ENCODE assay signal across 8 mouse cellular contexts in genomic region chr2:74974595-74975325, GRCm38 (mm10).
A peak's percentile ranks its signal among the peaks of the same experiment; 100 is the strongest.
DNase-seq lines count a peak whose midpoint lies in the region; ATAC-seq lines count a peak whose summit lies in the region.

No protein-coding gene starts in this region.

- H3K36me3 ChIP-seq in midbrain, embryonic 11.5 days (ENCODE audit: control insufficient read depth, insufficient read depth, low read length) = no peaks in the 10 kb centered on the region
- H3K36me3 ChIP-seq in midbrain, embryonic 10.5 days = no peaks in the 10 kb centered on the region
- H3K36me3 ChIP-seq in hindbrain, embryonic 15.5 days = no peaks in the 10 kb centered on the region
- H3K36me3 ChIP-seq in neural tube, embryonic 13.5 days = no peaks in the 10 kb centered on the region

- no peak overlapping the region for H3K9ac ChIP-seq in midbrain, embryonic 11.5 days (ENCODE audit: low read length)
- H3K9ac ChIP-seq in hindbrain, embryonic 15.5 days = no peak overlapping the region
- peak overlapping the region; percentile 31; the same call in 1 of the 2 replicates for H3K9ac ChIP-seq in neural tube, embryonic 13.5 days

- H3K4me2 ChIP-seq in midbrain, embryonic 11.5 days = no peak overlapping the region
- H3K4me2 ChIP-seq in hindbrain, embryonic 15.5 days = peak overlapping the region; percentile 43
- peak overlapping the region; percentile 51 for H3K4me2 ChIP-seq in neural tube, embryonic 13.5 days

- no peak for DNase-seq in frontal cortex, postnatal 25 days (ENCODE audit: low spot score in 2 of 2)
- peak; percentile 73 for DNase-seq in midbrain, embryonic 11.5 days (ENCODE audit: low spot score, missing footprints)
- no peak for DNase-seq in midbrain, embryonic 10.5 days (ENCODE audit: low spot score)
- no peak for DNase-seq in spleen, adult 12 weeks (ENCODE audit: low spot score)

- WGBS in midbrain, embryonic 11.5 days = 70% methylated on average over 16 of the region's 16 CpGs
- 73% methylated on average over 16 of the region's 16 CpGs for WGBS in midbrain, embryonic 10.5 days
- 54% methylated on average over 16 of the region's 16 CpGs for WGBS in hindbrain, embryonic 15.5 days
- 47% methylated on average over 16 of the region's 16 CpGs for WGBS in neural tube, embryonic 13.5 days

- no peak overlapping the region for H3K4me3 ChIP-seq in midbrain, embryonic 11.5 days (ENCODE audit: low read depth, low read length)
- H3K4me3 ChIP-seq in midbrain, embryonic 10.5 days = no peak overlapping the region
- peak overlapping the region; percentile 17 for H3K4me3 ChIP-seq in hindbrain, embryonic 15.5 days
- peak overlapping the region; percentile 25 for H3K4me3 ChIP-seq in neural tube, embryonic 13.5 days

- H3K4me1 ChIP-seq in midbrain, embryonic 11.5 days (ENCODE audit: control insufficient read depth, insufficient read depth, low read length) = peaks cover 3% of the 10 kb centered on the region; the same call in 1 of the 2 replicates
- peaks cover 9% of the 10 kb centered on the region for H3K4me1 ChIP-seq in midbrain, embryonic 10.5 days
- 0 out of 2 replicates have a peak, but pooled peaks cover 3% of the 10 kb centered on the region for H3K4me1 ChIP-seq in hindbrain, embryonic 15.5 days (replicated peaks)
- peaks cover 21% of the 10 kb centered on the region for H3K4me1 ChIP-seq in neural tube, embryonic 13.5 days (replicated peaks)

- H3K27ac ChIP-seq in midbrain, embryonic 11.5 days (ENCODE audit: low read depth, low read length) = no peak overlapping the region
- H3K27ac ChIP-seq in midbrain, embryonic 10.5 days (replicated peaks) = no peak overlapping the region
- H3K27ac ChIP-seq in hindbrain, embryonic 15.5 days (replicated peaks) = peak overlapping the region; percentile 81
- peak overlapping the region; percentile 82 for H3K27ac ChIP-seq in neural tube, embryonic 13.5 days (replicated peaks)

- H3K27me3 ChIP-seq in midbrain, embryonic 11.5 days (ENCODE audit: control insufficient read depth, insufficient read depth, low read length) = no peaks in the 10 kb centered on the region
- no peaks in the 10 kb centered on the region for H3K27me3 ChIP-seq in midbrain, embryonic 10.5 days (ENCODE audit: low read depth, poor library complexity, severe bottlenecking)
- H3K27me3 ChIP-seq in hindbrain, embryonic 15.5 days = no peaks in the 10 kb centered on the region
- no peaks in the 10 kb centered on the region for H3K27me3 ChIP-seq in neural tube, embryonic 13.5 days

- 0 out of 2 replicates have a peak, but pooled peaks have one; percentile 57 for ATAC-seq in frontal cortex, adult (ENCODE audit: low TSS enrichment)
- ATAC-seq in midbrain, embryonic 11.5 days (ENCODE audit: low FRiP score) = no peak
- peak; percentile 89 for ATAC-seq in hindbrain, embryonic 15.5 days (ENCODE audit: low FRiP score, low read depth)
- ATAC-seq in neural tube, embryonic 13.5 days (ENCODE audit: low read depth) = peak; percentile 88
- ATAC-seq in erythroblast, adult 5-6 weeks (replicated peaks; ENCODE audit: low FRiP score, poor library complexity, severe bottlenecking) = no peak

- no peaks in the 10 kb centered on the region for H3K9me3 ChIP-seq in midbrain, embryonic 11.5 days (ENCODE audit: control insufficient read depth, low read length)
- no peaks in the 10 kb centered on the region for H3K9me3 ChIP-seq in midbrain, embryonic 10.5 days (replicated peaks)
- no peaks in the 10 kb centered on the region for H3K9me3 ChIP-seq in hindbrain, embryonic 15.5 days
- no peaks in the 10 kb centered on the region for H3K9me3 ChIP-seq in neural tube, embryonic 13.5 days

Comparison
In these comparisons a context has a peak if more than half of its experiments do, and no peak if none do; other contexts are left out.
1. ATAC-seq: peak in frontal cortex, adult (single experiment), hindbrain, embryonic 15.5 days (single experiment) and neural tube, embryonic 13.5 days (single experiment); none in midbrain, embryonic 11.5 days (single experiment) and erythroblast, adult 5-6 weeks (single experiment).
2. H3K27ac ChIP-seq: peak in hindbrain, embryonic 15.5 days (single experiment) and neural tube, embryonic 13.5 days (single experiment); none in midbrain, embryonic 11.5 days (single experiment) and midbrain, embryonic 10.5 days (single experiment).
3. H3K4me3 ChIP-seq: peak in hindbrain, embryonic 15.5 days (single experiment) and neural tube, embryonic 13.5 days (single experiment); none in midbrain, embryonic 11.5 days (single experiment) and midbrain, embryonic 10.5 days (single experiment).